Mouse (Mus musculus) heart, embryonic 12.5 days (tissue): Measurements from ENCODE around the gene Zfp945. TPM values are rescaled to one million over a fixed set of nuclear protein-coding genes. Genes with fewer than 3 reads are reported as not detected.
A peak's percentile ranks its signal among the peaks of the same experiment; 100 is the strongest.
"Not testable (repeated sequence)": the region's sequence is repeated elsewhere in the genome, so short reads cannot be mapped to it uniquely, and the experiment has no call there.

Experiments used
- ATAC-seq: fragments of 200-750 bp; cut with Nextera tagmentation; 2 replicates; pipeline ENCODE4 v1.8.0; 2017; ENCODE audit warnings: moderate TSS enrichment, moderate library complexity; ENCODE audit not compliant: insufficient number of reproducible peaks, low FRiP score
- H3K27ac ChIP-seq: fragments of 300-500 bp; sonication (generic); 2 replicates; pipeline ENCODE4 v1.5.1; 2016; ENCODE audit warnings: mild to moderate bottlenecking, moderate library complexity; ENCODE audit not compliant: poor library complexity, severe bottlenecking
- H3K27me3 ChIP-seq: fragments of 300-500 bp; sonication (generic); replicated peaks from 2 replicates; pipeline ENCODE4 v1.6.1; 2016; ENCODE audit warnings: mild to moderate bottlenecking, moderate library complexity
- H3K36me3 ChIP-seq: fragments of 300-500 bp; sonication (generic); 2 replicates; pipeline ENCODE4 v1.6.1; 2016; ENCODE audit warnings: mild to moderate bottlenecking, moderate library complexity
- H3K4me1 ChIP-seq: fragments of 300-500 bp; sonication (generic); replicated peaks from 2 replicates; pipeline ENCODE4 v1.6.1; 2016; ENCODE audit warnings: mild to moderate bottlenecking
- H3K4me2 ChIP-seq: fragments of 300-500 bp; sonication (generic); 2 replicates; pipeline ENCODE4 v1.6.1; 2016; ENCODE audit warnings: mild to moderate bottlenecking, moderate library complexity
- H3K4me3 ChIP-seq: fragments of 300-500 bp; sonication (generic); 2 replicates; pipeline ENCODE4 v1.5.1; 2016; ENCODE audit warnings: mild to moderate bottlenecking
- H3K9ac ChIP-seq: fragments of 300-500 bp; sonication (generic); 2 replicates; pipeline ENCODE4 v1.6.1; 2016; ENCODE audit warnings: mild to moderate bottlenecking, moderate library complexity
- H3K9me3 ChIP-seq: fragments of 300-500 bp; sonication (generic); replicated peaks from 2 replicates; pipeline ENCODE4 v1.6.1; 2016; ENCODE audit warnings: mild to moderate bottlenecking, moderate library complexity
- WGBS: fragments of 180-500 bp; shearing (Covaris S2); methylation state at CpG from one replicate; pipeline ENCODE4 v1.1.7; 2016; 5-methylcytosine and 5-hydroxymethylcytosine counted together
- polyA plus RNA-seq: library from polyadenylated mRNA; unstranded; fragments of >200 nt; fragmentation: Nextera tagmentation; extraction: Ambion mirVana; gene quantifications from 2 replicates; pipeline ENCODE4 v1.2.1, GENCODE M21; 2016

The Zfp945 gene
- 17.1 and 17.8 TPM in 2 replicates for polyA plus RNA-seq

GRCm38 (mm10) chr17:22866845-22867481, at the start of gene Zfp945:
Zfp945 (minus strand) TSS chr17:22867134.
- Histone ChIP-seq H3K27me3 (no peaks in the 10 kb centered on the region), H3K9me3 (no peaks in the 10 kb centered on the region), H3K27ac (peak within 1 kb of the TSS; percentile 92), H3K4me3 (peak within 1 kb of the TSS; percentile 86), H3K36me3 (peaks cover 16% of the 10 kb centered on the region), H3K4me1 (peaks cover 8% of the 10 kb centered on the region), H3K4me2 (peak within 1 kb of the TSS; percentile 61), H3K9ac (peak within 1 kb of the TSS; percentile 85)
- ATAC-seq: peak; percentile 87
- WGBS: 0% methylated on average over 20 of the region's 20 CpGs

- no peak for ATAC-seq
- H3K4me3 ChIP-seq: no peak overlapping the region
- H3K27me3 ChIP-seq: no peaks in the 10 kb centered on the region
- no peaks in the 10 kb centered on the region for H3K36me3 ChIP-seq
- H3K9me3 ChIP-seq: peaks cover 6% of the 10 kb centered on the region
- H3K27ac ChIP-seq: no peak overlapping the region
- no peak overlapping the region for H3K9ac ChIP-seq
- H3K4me1 ChIP-seq: no peaks in the 10 kb centered on the region
- WGBS: 78% methylated on average over 3 of the region's 3 CpGs
- H3K4me2 ChIP-seq: no peak overlapping the region
Observed at GRCm38 (mm10) chr17:22888302-22888701, 21.4 kb upstream of the Zfp945 start.

GRCm38 (mm10) chr17:22884059-22884698, 17.2 kb upstream of the Zfp945 start:
- no peaks in the 10 kb centered on the region for H3K27me3 ChIP-seq
- no peak for ATAC-seq
- no peak overlapping the region for H3K4me3 ChIP-seq
- 58% methylated on average over 10 of the region's 10 CpGs for WGBS
- H3K36me3 ChIP-seq: no peaks in the 10 kb centered on the region
- no peaks in the 10 kb centered on the region for H3K4me1 ChIP-seq
- no peak overlapping the region for H3K4me2 ChIP-seq
- H3K9ac ChIP-seq: no peak overlapping the region
- H3K9me3 ChIP-seq: peaks cover 6% of the 10 kb centered on the region; the same call in 1 of the 2 replicates
- H3K27ac ChIP-seq: no peak overlapping the region

GRCm38 (mm10) chr17:22877427-22878307, 10.7 kb upstream of the Zfp945 start:
- no peaks in the 10 kb centered on the region for H3K27me3 ChIP-seq
- H3K36me3 ChIP-seq: no peaks in the 10 kb centered on the region
- H3K4me1 ChIP-seq: no peaks in the 10 kb centered on the region
- 81% methylated on average over 11 of the region's 11 CpGs for WGBS
- no peak overlapping the region for H3K4me2 ChIP-seq
- ATAC-seq: peak; percentile 33
- no peak overlapping the region for H3K4me3 ChIP-seq
- no peak overlapping the region for H3K9ac ChIP-seq
- H3K27ac ChIP-seq: no peak overlapping the region
- H3K9me3 ChIP-seq: peaks cover 11% of the 10 kb centered on the region

GRCm38 (mm10) chr17:22876316-22876715, 9.4 kb upstream of the Zfp945 start:
- Histone ChIP-seq H3K27ac (no peak overlapping the region), H3K9ac (no peak overlapping the region), H3K36me3 (no peaks in the 10 kb centered on the region), H3K4me1 (no peaks in the 10 kb centered on the region), H3K4me2 (no peak overlapping the region), H3K27me3 (no peaks in the 10 kb centered on the region), H3K9me3 (peaks cover 11% of the 10 kb centered on the region), H3K4me3 (no peak overlapping the region)
- no peak for ATAC-seq
- 79% methylated on average over 20 of the region's 20 CpGs for WGBS

GRCm38 (mm10) chr17:22875549-22875948, 8.6 kb upstream of the Zfp945 start:
- not testable (repeated sequence) for H3K4me1 ChIP-seq, H3K27me3 ChIP-seq, H3K27ac ChIP-seq, H3K36me3 ChIP-seq, H3K4me2 ChIP-seq, H3K9ac ChIP-seq, ATAC-seq, H3K4me3 ChIP-seq
- peaks cover 11% of the 10 kb centered on the region for H3K9me3 ChIP-seq
- WGBS: 84% methylated on average over 4 of the region's 4 CpGs

GRCm38 (mm10) chr17:22866421-22866844, 501 bp downstream of the Zfp945 start:
- ATAC-seq: 0 out of 2 replicates have a peak, but pooled peaks have one; percentile 33
- Histone ChIP-seq H3K9me3 (no peaks in the 10 kb centered on the region), H3K4me2 (peak overlapping the region; percentile 61), H3K27me3 (no peaks in the 10 kb centered on the region), H3K4me3 (peak overlapping the region; percentile 86), H3K9ac (peak overlapping the region; percentile 85), H3K27ac (peak overlapping the region; percentile 92), H3K36me3 (peaks cover 18% of the 10 kb centered on the region), H3K4me1 (peaks cover 8% of the 10 kb centered on the region)
- WGBS: 2% methylated on average over 10 of the region's 10 CpGs

- no peaks in the 10 kb centered on the region for H3K27me3 ChIP-seq
- 0 out of 2 replicates have a peak, but pooled peaks cover 3% of the 10 kb centered on the region for H3K4me1 ChIP-seq
- H3K9me3 ChIP-seq: 0 out of 2 replicates have a peak, but pooled peaks cover under 1% of the 10 kb centered on the region
- H3K4me2 ChIP-seq: no peak overlapping the region
- no peak overlapping the region for H3K4me3 ChIP-seq
- no peak overlapping the region for H3K9ac ChIP-seq
- H3K36me3 ChIP-seq: no peaks in the 10 kb centered on the region
- no peak overlapping the region for H3K27ac ChIP-seq
- ATAC-seq: no peak
- WGBS: 63% methylated on average over 4 of the region's 4 CpGs
Observed at GRCm38 (mm10) chr17:22821166-22821565, 45.8 kb downstream of the Zfp945 start.

- Histone ChIP-seq H3K9ac (no peak overlapping the region), H3K4me1 (0 out of 2 replicates have a peak, but pooled peaks cover 3% of the 10 kb centered on the region), H3K27ac (no peak overlapping the region), H3K4me2 (peak overlapping the region; percentile 66), H3K36me3 (peaks cover 9% of the 10 kb centered on the region), H3K27me3 (no peaks in the 10 kb centered on the region), H3K4me3 (peak overlapping the region; percentile 75; the same call in 1 of the 2 replicates), H3K9me3 (no peaks in the 10 kb centered on the region)
- whole genome bisulfite sequencing: 70% methylated on average over 3 of the region's 3 CpGs
- no peak for ATAC-seq
Observed at GRCm38 (mm10) chr17:22818199-22818595, 48.7 kb downstream of the Zfp945 start.

- Histone ChIP-seq H3K9me3 (no peaks in the 10 kb centered on the region), H3K36me3 (peaks cover 9% of the 10 kb centered on the region), H3K4me1 (0 out of 2 replicates have a peak, but pooled peaks cover 3% of the 10 kb centered on the region), H3K27me3 (no peaks in the 10 kb centered on the region), H3K4me2 (peak overlapping the region; percentile 66), H3K4me3 (peak overlapping the region; percentile 75), H3K27ac (peak overlapping the region; percentile 86), H3K9ac (peak overlapping the region; percentile 81)
- WGBS: 2% methylated on average over 28 of the region's 28 CpGs
- peak; percentile 90 for ATAC-seq
Observed at GRCm38 (mm10) chr17:22817471-22818198, 49.3 kb downstream of the Zfp945 start.
